Mouse (Mus musculus): ENCODE data around the gene Psen2.

GRCm38 (mm10) chr1:180264851-180265250 is 1.6 kb upstream of the Psen2 start:
- TF ChIP-seq CTCF (IDR thresholded peaks at IDR 0.05) = no peak
- TF ChIP-seq EP300 (IDR thresholded peaks at IDR 0.05) = no peak

Data from lung, postnatal 0 days (tissue).